Mouse (Mus musculus) MEL (cell line): ENCODE results near the gene Sars2. TPM values are rescaled to one million over a fixed set of nuclear protein-coding genes. Genes with fewer than 3 reads are reported as not detected.

Experiments
- DNase-seq: peaks from one replicate; pipeline ENCODE4 v3.0.0; 2011; ENCODE audit warnings: low read depth, low spot score
- H3K27ac ChIP-seq: 2 replicates; pipeline ENCODE4 v1.5.1; 2012; ENCODE audit warnings: low read depth, mild to moderate bottlenecking, control low read depth, low read length, moderate library complexity; ENCODE audit not compliant: control insufficient read depth
- H3K27me3 ChIP-seq, 2 experiments: fragments of 150-350 bp in 1 of 2; sonication (generic) in 1 of 2; 2 replicates each; pipeline ENCODE4 v1.6.1; 2012; ENCODE audit warnings: low read length in 2 of 2, mild to moderate bottlenecking in 2 of 2, improper control_type of control experiment in 1 of 2, moderate library complexity in 1 of 2; ENCODE audit not compliant: insufficient read depth in 2 of 2, control insufficient read depth in 1 of 2
- H3K36me3 ChIP-seq, 2 experiments: 2 replicates each; pipeline ENCODE4 v1.6.1; 2012 to 2014; ENCODE audit warnings: low read length in 2 of 2, improper control_type of control experiment in 1 of 2, inconsistent platforms in 1 of 2, mild to moderate bottlenecking in 1 of 2; ENCODE audit not compliant: insufficient read depth in 2 of 2, control insufficient read depth in 1 of 2
- H3K4me1 ChIP-seq, 2 experiments: fragments of 150-350 bp in 1 of 2; sonication (generic) in 1 of 2; 2 replicates each; pipeline ENCODE4 v1.6.1; 2012; ENCODE audit warnings: low read length in 2 of 2, improper control_type of control experiment in 1 of 2, mild to moderate bottlenecking in 1 of 2; ENCODE audit not compliant: insufficient read depth in 2 of 2, control insufficient read depth in 1 of 2
- H3K4me3 ChIP-seq, 2 experiments: fragments of 150-350 bp in 1 of 2; sonication (generic) in 1 of 2; 2 replicates each; pipeline ENCODE4 v1.5.1; 2012; ENCODE audit warnings: low read depth in 2 of 2, low read length in 2 of 2, mild to moderate bottlenecking in 2 of 2, moderate library complexity in 2 of 2, control low read depth in 1 of 2, improper control_type of control experiment in 1 of 2; ENCODE audit not compliant: control insufficient read depth in 1 of 2, insufficient read depth in 1 of 2
- H3K79me2 ChIP-seq: 2 replicates; pipeline ENCODE4 v1.6.1; 2012; ENCODE audit warnings: mild to moderate bottlenecking, low read length, moderate library complexity; ENCODE audit not compliant: control insufficient read depth, poor library complexity, insufficient read depth
- H3K9ac ChIP-seq: 2 replicates; pipeline ENCODE4 v1.6.1; 2012; ENCODE audit warnings: low read depth, mild to moderate bottlenecking, control low read depth, low read length, moderate library complexity; ENCODE audit not compliant: control insufficient read depth, poor library complexity, severe bottlenecking
- H3K9me3 ChIP-seq: fragments of 150-350 bp; sonication (generic); replicated peaks from 2 replicates; pipeline ENCODE4 v1.6.1; 2012; ENCODE audit warnings: mild to moderate bottlenecking, low read length, improper control_type of control experiment, moderate library complexity; ENCODE audit not compliant: insufficient read depth
- BHLHE40 ChIP-seq: IDR thresholded peaks from 2 replicates; pipeline ENCODE4 v1.6.1; 2012; ENCODE audit warnings: low read depth, mild to moderate bottlenecking, inconsistent platforms, low read length, improper control_type of control experiment, borderline replicate concordance
- CHD1 ChIP-seq: IDR thresholded peaks from 2 replicates; pipeline ENCODE4 v1.6.1; 2012; ENCODE audit warnings: low read depth, mild to moderate bottlenecking, inconsistent platforms, low read length, improper control_type of control experiment
- CHD2 ChIP-seq: IDR thresholded peaks from 2 replicates; pipeline ENCODE4 v1.6.1; 2011; ENCODE audit warnings: low read length, improper control_type of control experiment
- CTCF ChIP-seq, 3 experiments: IDR thresholded peaks in 2 of 3; conservative IDR thresholded peaks in 1 of 3; 2 replicates each; pipeline ENCODE4 v1.5.1; 2011 to 2012; ENCODE audit warnings: low read length in 3 of 3, low read depth in 2 of 3, mild to moderate bottlenecking in 2 of 3, improper control_type of control experiment in 1 of 3, inconsistent platforms in 1 of 3, mixed read lengths in 1 of 3, moderate library complexity in 1 of 3; ENCODE audit not compliant: control insufficient read depth in 1 of 3, insufficient read depth in 1 of 3, poor library complexity in 1 of 3, severe bottlenecking in 1 of 3
- E2F4 ChIP-seq: IDR thresholded peaks from 2 replicates; pipeline ENCODE4 v1.6.1; 2011; ENCODE audit warnings: low read depth, low read length, improper control_type of control experiment, borderline replicate concordance
- EP300 ChIP-seq, 2 experiments: IDR thresholded peaks; 2 replicates each; pipeline ENCODE4 v1.6.1; 2011; ENCODE audit warnings: improper control_type of control experiment in 2 of 2, low read length in 2 of 2, low read depth in 1 of 2, mild to moderate bottlenecking in 1 of 2
- ETS1 ChIP-seq: IDR thresholded peaks from 2 replicates; pipeline ENCODE4 v1.6.1; 2012; ENCODE audit warnings: low read depth, mild to moderate bottlenecking, inconsistent platforms, low read length, improper control_type of control experiment, moderate library complexity
- GABPA ChIP-seq: IDR thresholded peaks from 2 replicates; pipeline ENCODE4 v1.6.1; 2012; ENCODE audit warnings: low read depth, mild to moderate bottlenecking, inconsistent platforms, low read length, improper control_type of control experiment, moderate library complexity
- GATA1 ChIP-seq: IDR thresholded peaks from 2 replicates; pipeline ENCODE4 v1.6.1; 2011; ENCODE audit warnings: low read depth, low read length, improper control_type of control experiment
- HCFC1 ChIP-seq: IDR thresholded peaks from 2 replicates; pipeline ENCODE4 v1.6.1; 2012; ENCODE audit warnings: low read depth, mild to moderate bottlenecking, inconsistent platforms, low read length, improper control_type of control experiment, moderate library complexity
- JUND ChIP-seq: IDR thresholded peaks from 2 replicates; pipeline ENCODE4 v1.6.1; 2011; ENCODE audit warnings: low read depth, mild to moderate bottlenecking, improper control_type of control experiment, low read length
- KAT2A ChIP-seq: conservative IDR thresholded peaks from 2 replicates; pipeline ENCODE4 v1.6.1; 2012; ENCODE audit warnings: low read depth, low read length, improper control_type of control experiment, inconsistent platforms
- MAFK ChIP-seq: IDR thresholded peaks from 2 replicates; pipeline ENCODE4 v1.6.1; 2011; ENCODE audit warnings: low read depth, mild to moderate bottlenecking, low read length, improper control_type of control experiment, borderline replicate concordance
- MAX ChIP-seq: IDR thresholded peaks from 2 replicates; pipeline ENCODE4 v1.6.1; 2011; ENCODE audit warnings: low read length, improper control_type of control experiment
- MAZ ChIP-seq: IDR thresholded peaks from 2 replicates; pipeline ENCODE4 v1.6.1; 2012; ENCODE audit warnings: low read depth, mild to moderate bottlenecking, inconsistent platforms, low read length, improper control_type of control experiment
- MEF2A ChIP-seq: IDR thresholded peaks from 2 replicates; pipeline ENCODE4 v1.6.1; 2014; ENCODE audit warnings: low read depth, mild to moderate bottlenecking, inconsistent platforms, low read length, improper control_type of control experiment; ENCODE audit not compliant: poor library complexity, insufficient replicate concordance, severe bottlenecking; ENCODE audit errors: extremely low read depth
- MXI1 ChIP-seq: IDR thresholded peaks from 2 replicates; pipeline ENCODE4 v1.6.1; 2011; ENCODE audit warnings: mild to moderate bottlenecking, low read depth, low read length, improper control_type of control experiment
- MYB ChIP-seq: IDR thresholded peaks from 2 replicates; pipeline ENCODE4 v1.6.1; 2011; ENCODE audit warnings: mild to moderate bottlenecking, low read depth, low read length, improper control_type of control experiment
- MYC ChIP-seq: IDR thresholded peaks from 2 replicates; pipeline ENCODE4 v1.6.1; 2011; ENCODE audit warnings: low read depth, mild to moderate bottlenecking, low read length, improper control_type of control experiment, moderate library complexity
- NELFE ChIP-seq: IDR thresholded peaks from 2 replicates; pipeline ENCODE4 v1.6.1; 2011; ENCODE audit warnings: low read depth, low read length, improper control_type of control experiment
- NRF1 ChIP-seq: IDR thresholded peaks from 2 replicates; pipeline ENCODE4 v1.6.1; 2014; ENCODE audit warnings: low read depth, mild to moderate bottlenecking, inconsistent platforms, low read length, improper control_type of control experiment, moderate library complexity; ENCODE audit not compliant: poor library complexity, insufficient read depth, severe bottlenecking
- POLR2A ChIP-seq, 2 experiments: IDR thresholded peaks; 2 replicates each; pipeline ENCODE4 v1.6.1; 2011 to 2012; ENCODE audit warnings: low read length in 2 of 2, mild to moderate bottlenecking in 2 of 2, control low read depth in 1 of 2, improper control_type of control experiment in 1 of 2, low read depth in 1 of 2, moderate library complexity in 1 of 2; ENCODE audit not compliant: control insufficient read depth in 1 of 2, insufficient read depth in 1 of 2, poor library complexity in 1 of 2
- POLR2AphosphoS2 ChIP-seq: IDR thresholded peaks from 2 replicates; pipeline ENCODE4 v1.6.1; 2011; ENCODE audit warnings: low read length, improper control_type of control experiment
- RAD21 ChIP-seq: IDR thresholded peaks from 2 replicates; pipeline ENCODE4 v1.6.1; 2011; ENCODE audit warnings: mild to moderate bottlenecking, low read depth, low read length, improper control_type of control experiment
- RCOR1 ChIP-seq: IDR thresholded peaks from 2 replicates; pipeline ENCODE4 v1.6.1; 2012; ENCODE audit warnings: low read depth, mild to moderate bottlenecking, inconsistent platforms, low read length, improper control_type of control experiment
- SIN3A ChIP-seq: IDR thresholded peaks from 2 replicates; pipeline ENCODE4 v1.6.1; 2012; ENCODE audit warnings: low read length, improper control_type of control experiment, inconsistent platforms
- SMC3 ChIP-seq: IDR thresholded peaks from 2 replicates; pipeline ENCODE4 v1.6.1; 2011; ENCODE audit warnings: low read depth, low read length, improper control_type of control experiment
- TAL1 ChIP-seq: IDR thresholded peaks from 2 replicates; pipeline ENCODE4 v1.6.1; 2012; ENCODE audit warnings: mild to moderate bottlenecking, inconsistent platforms, low read length, moderate library complexity, mixed read lengths
- TCF12 ChIP-seq: IDR thresholded peaks from 2 replicates; pipeline ENCODE4 v1.6.1; 2014; ENCODE audit warnings: low read depth, mild to moderate bottlenecking, inconsistent platforms, low read length, improper control_type of control experiment, moderate library complexity
- USF1 ChIP-seq: IDR thresholded peaks from 2 replicates; pipeline ENCODE4 v1.6.1; 2014; ENCODE audit warnings: low read depth, mild to moderate bottlenecking, inconsistent platforms, low read length, improper control_type of control experiment, moderate library complexity
- USF2 ChIP-seq, 2 experiments: IDR thresholded peaks; 2 replicates each; pipeline ENCODE4 v1.6.1; 2011 to 2012; ENCODE audit warnings: improper control_type of control experiment in 2 of 2, low read length in 2 of 2, borderline replicate concordance in 1 of 2, inconsistent platforms in 1 of 2, low read depth in 1 of 2, mild to moderate bottlenecking in 1 of 2; ENCODE audit not compliant: insufficient read depth in 1 of 2
- ZC3H11A ChIP-seq: IDR thresholded peaks from 2 replicates; pipeline ENCODE4 v1.6.1; 2012; ENCODE audit warnings: low read depth, mild to moderate bottlenecking, inconsistent platforms, low read length, improper control_type of control experiment
- ZKSCAN1 ChIP-seq: IDR thresholded peaks from 2 replicates; pipeline ENCODE4 v1.6.1; 2012; ENCODE audit warnings: low read depth, mild to moderate bottlenecking, inconsistent platforms, low read length, improper control_type of control experiment, moderate library complexity
- ZMIZ1 ChIP-seq: IDR thresholded peaks from 2 replicates; pipeline ENCODE4 v1.6.1; 2012; ENCODE audit warnings: low read depth, mild to moderate bottlenecking, inconsistent platforms, low read length, improper control_type of control experiment, moderate library complexity
- ZNF384 ChIP-seq: IDR thresholded peaks from 2 replicates; pipeline ENCODE4 v1.6.1; 2012; ENCODE audit warnings: low read depth, mild to moderate bottlenecking, inconsistent platforms, low read length, improper control_type of control experiment
- polyA plus RNA-seq, 2 experiments: library from polyadenylated mRNA; stranded (reverse) in 1 of 2; unstranded in 1 of 2; fragments of >175 nt in 1 of 2; fragments of >200 nt in 1 of 2; gene quantifications; 2 replicates each; pipeline versions ENCODE4 v1.2.1 to v1.2.4; 2012; ENCODE audit warnings: low replicate concordance in 2 of 2, low read depth in 1 of 2; ENCODE audit not compliant: insufficient read length in 2 of 2, insufficient read depth in 1 of 2, missing spikeins in 1 of 2
- total RNA-seq: library from RNA; depleted of rRNA; stranded (reverse); fragments of 300-350 nt; gene quantifications from 2 replicates; pipeline ENCODE4 v1.2.3, GENCODE M21; 2012

Gene Sars2
- total and polyA plus RNA-seq, 3 experiments, result 19.2 to 51.4 TPM; not detected in 1

- peak; percentile 75 for DNase-seq
- Histone ChIP-seq H3K4me1 (peaks cover 18 to 24% of the 10 kb centered on the region in 2 experiments), H3K36me3 (peaks cover 0 to 24% of the 10 kb centered on the region in 2 experiments; a peak in 2 of 4 replicates), H3K9me3 (no peaks in the 10 kb centered on the region), H3K27ac (peak overlapping the region; percentile 72), H3K9ac (peak overlapping the region; percentile 44), H3K4me3 (no peak overlapping the region)
- TF ChIP-seq NELFE, result 0 out of 2 replicates have a peak, but pooled peaks have one; percentile 31
- no peak for TF ChIP-seq SMC3
- no peak for TF ChIP-seq ZC3H11A
- 0 out of 2 replicates have a peak, but pooled peaks have one; percentile 16 for TF ChIP-seq HCFC1
- TF ChIP-seq CTCF (IDR thresholded peaks at IDR 0.05 in 2 of 3, conservative IDR thresholded peaks at IDR 0.05 in 1 of 3; ENCODE audit: control insufficient read depth in 1 of 3, insufficient read depth in 1 of 3, low read depth in 2 of 3, low read length in 3 of 3, poor library complexity in 1 of 3, severe bottlenecking in 1 of 3), result no peak
- TF ChIP-seq TCF12, result peak; percentile 8; the same call in 1 of the 2 replicates
- peak; percentile 25; the same call in 1 of the 2 replicates for TF ChIP-seq TAL1
- 0 out of 2 replicates have a peak, but pooled peaks have one; percentile 16 for TF ChIP-seq SIN3A
- no peak for TF ChIP-seq E2F4
- no peak for TF ChIP-seq POLR2AphosphoS2
- TF ChIP-seq ZMIZ1, result no peak
- no peak for TF ChIP-seq NRF1
- TF ChIP-seq EP300 (IDR thresholded peaks at IDR 0.05; ENCODE audit: low read depth in 1 of 2, low read length in 2 of 2), result peak; percentile 25 to 44; a peak in 1 of 4 replicates
- TF ChIP-seq BHLHE40, result peak; percentile 74
- no peak for TF ChIP-seq MAX
- TF ChIP-seq MYC, result no peak
- no peak for TF ChIP-seq KAT2A
- TF ChIP-seq CHD1, result no peak
- TF ChIP-seq MAZ, result 0 out of 2 replicates have a peak, but pooled peaks have one; percentile 28
- no peak for TF ChIP-seq ZKSCAN1
- 0 out of 4 replicates have a peak, but pooled peaks of 1 of the 2 experiments have one; percentile 31 for TF ChIP-seq POLR2A (IDR thresholded peaks at IDR 0.05; ENCODE audit: control insufficient read depth in 1 of 2, insufficient read depth in 1 of 2, low read depth in 1 of 2, low read length in 2 of 2, poor library complexity in 1 of 2)
- TF ChIP-seq USF1, result no peak
- peak; percentile 50; the same call in 1 of the 2 replicates for TF ChIP-seq GATA1
- no peak for TF ChIP-seq MEF2A
- no peak for TF ChIP-seq RCOR1
- no peak for TF ChIP-seq ZNF384
- no peak for TF ChIP-seq MYB
- TF ChIP-seq CHD2, result no peak
- no peak for TF ChIP-seq MAFK
- no peak for TF ChIP-seq USF2 (IDR thresholded peaks at IDR 0.05; ENCODE audit: borderline replicate concordance in 1 of 2, insufficient read depth in 1 of 2, low read depth in 1 of 2, low read length in 2 of 2)
- TF ChIP-seq MXI1, result no peak; the same call in 1 of the 2 replicates
- TF ChIP-seq RAD21, result no peak
- TF ChIP-seq ETS1, result peak; percentile 36; the same call in 1 of the 2 replicates
- TF ChIP-seq JUND, result no peak
- TF ChIP-seq GABPA, result no peak
- TF ChIP-seq, all 39 proteins: peak for 11
- H3K27me3 ChIP-seq, result no peaks in the 10 kb centered on the region
- no peaks in the 10 kb centered on the region; the same call in 1 of the 2 replicates for H3K79me2 ChIP-seq
Observed at GRCm38 (mm10) chr7:28802846-28803588, 61.2 kb downstream of the Sars2 start.
